Mouse (Mus musculus) G1E (cell line): ENCODE measurements around the gene Spats2.

Experiments used
- CTCF ChIP-seq: IDR thresholded peaks from 2 replicates; pipeline ENCODE4 v1.5.1; 2012; ENCODE audit warnings: low read depth, low read length, inconsistent platforms, mixed read lengths
- POLR2AphosphoS5 ChIP-seq: IDR thresholded peaks from 2 replicates; pipeline ENCODE4 v1.6.1; 2012; ENCODE audit warnings: low read depth, low read length, inconsistent platforms; ENCODE audit not compliant: insufficient replicate concordance

- TF ChIP-seq CTCF (no peak), POLR2AphosphoS5 (no peak)
These were observed 53.9 kb downstream of the Spats2 start for GRCm38 (mm10) chr15:99179639-99180038.
